Mouse (Mus musculus) v-Abl transformed pro-B cells (cell line): ENCODE measurements around the gene Mgll.

Experiments used
- in situ Hi-C, 2 experiments: fragments of 400-800 bp; cut with MboI; formaldehyde crosslinking; loops; one replicate each; pipeline ENCODE4 v1.15.1; 2025; ENCODE audit not compliant: unreplicated experiment in 2 of 2

Mgll gene

DNA sequence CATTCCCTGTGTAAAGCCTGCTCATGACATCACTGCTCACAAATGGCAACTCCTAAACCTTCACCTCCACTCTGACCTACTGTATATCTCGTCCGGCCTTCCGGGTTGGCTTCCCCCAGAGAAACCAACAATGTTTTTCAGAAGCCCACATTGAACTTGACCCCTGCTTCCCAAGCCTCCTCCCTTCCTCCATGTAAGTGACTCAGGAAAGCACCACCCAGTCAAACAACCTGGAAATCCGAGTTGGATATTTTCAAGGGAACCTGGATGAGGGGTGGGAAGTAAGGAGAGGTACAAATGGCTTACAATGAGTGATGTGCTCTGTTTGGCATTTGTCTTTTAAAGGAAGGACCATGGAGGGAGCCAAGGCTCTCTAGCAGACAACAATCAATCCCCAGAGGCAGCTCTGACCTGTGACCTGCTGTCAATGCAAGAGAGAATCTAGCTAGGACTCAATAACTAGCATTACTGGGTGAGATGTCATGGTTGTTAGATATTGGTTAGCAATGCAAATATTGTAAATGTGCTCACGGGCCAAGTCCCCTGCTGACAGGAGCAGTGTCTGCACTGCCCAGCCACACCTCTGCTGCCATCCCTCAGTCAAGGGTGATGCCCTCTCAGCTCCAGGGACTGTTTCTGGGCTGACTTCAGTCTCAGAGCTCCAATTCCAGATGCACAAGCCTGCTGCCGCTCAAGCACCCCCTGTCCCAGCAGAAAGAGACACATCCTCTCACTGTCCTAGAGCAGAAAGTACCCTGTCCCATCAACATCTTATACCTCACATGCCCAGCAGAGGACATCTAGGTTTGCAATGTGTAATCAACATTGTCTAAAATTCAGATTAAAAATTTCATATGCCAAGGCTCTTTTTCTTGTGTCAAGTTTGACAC lies 6.8 kb upstream of the Mgll start:
- in situ Hi-C loops = no loop called here

DNA sequence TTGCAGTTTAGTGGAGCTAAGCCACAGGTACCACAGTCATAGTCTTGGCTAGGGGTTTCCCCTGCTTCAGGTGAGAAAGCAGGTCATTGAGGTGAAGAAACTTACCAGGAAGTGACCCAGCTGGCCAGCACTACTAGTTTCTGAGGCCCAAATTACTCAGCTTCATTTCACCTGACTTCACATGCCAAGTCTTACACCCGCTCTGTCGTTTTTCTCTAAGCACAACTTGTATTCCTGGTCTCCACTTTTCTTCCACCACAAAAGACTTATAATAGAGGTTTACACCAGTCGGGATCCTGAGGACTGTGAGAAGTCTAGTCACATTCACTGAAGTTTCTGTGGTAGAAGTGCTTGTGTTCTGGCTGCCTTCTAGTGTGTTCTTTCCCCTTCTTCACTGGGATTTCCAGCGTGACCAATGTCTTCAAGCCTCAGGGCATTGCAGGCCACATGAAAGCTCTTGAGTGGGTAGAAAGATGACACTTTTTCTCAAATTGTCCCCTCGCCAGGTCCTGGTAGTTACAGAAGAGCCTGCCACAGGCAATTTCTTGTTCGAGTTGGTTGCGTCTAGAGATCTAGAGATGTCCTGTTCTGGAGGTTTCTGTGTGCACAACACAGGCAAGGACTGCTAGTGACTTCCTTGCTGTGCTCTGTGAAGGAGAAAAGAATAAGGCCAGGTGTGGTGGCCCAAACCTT lies 6.0 kb upstream of the Mgll start:
- in situ Hi-C loops = no loop called here

DNA sequence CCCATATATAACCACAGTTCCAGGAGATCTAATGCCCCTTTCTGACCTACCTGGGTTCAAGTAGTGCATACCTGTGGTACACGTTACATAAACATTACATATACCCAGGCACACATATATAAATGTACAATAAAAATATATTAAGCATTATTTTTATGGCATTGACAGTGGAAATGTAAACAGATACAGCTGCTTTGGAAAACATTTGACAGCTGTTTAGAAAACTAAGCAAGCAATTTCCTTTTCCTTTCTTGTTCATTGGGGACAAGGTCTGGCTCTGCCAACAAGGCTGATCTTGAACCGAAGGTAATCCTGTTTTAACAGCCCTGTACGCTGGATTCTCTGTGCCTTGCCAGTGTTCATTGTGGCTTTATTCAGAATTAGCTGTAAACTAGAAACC lies 3.2 kb upstream of the Mgll start:
- in situ Hi-C loops = loop anchor here in 1 of 2 experiments (5.0 kb wide), 1 partner anchor 91 kb away; no protein-coding TSS in a partner anchor

DNA sequence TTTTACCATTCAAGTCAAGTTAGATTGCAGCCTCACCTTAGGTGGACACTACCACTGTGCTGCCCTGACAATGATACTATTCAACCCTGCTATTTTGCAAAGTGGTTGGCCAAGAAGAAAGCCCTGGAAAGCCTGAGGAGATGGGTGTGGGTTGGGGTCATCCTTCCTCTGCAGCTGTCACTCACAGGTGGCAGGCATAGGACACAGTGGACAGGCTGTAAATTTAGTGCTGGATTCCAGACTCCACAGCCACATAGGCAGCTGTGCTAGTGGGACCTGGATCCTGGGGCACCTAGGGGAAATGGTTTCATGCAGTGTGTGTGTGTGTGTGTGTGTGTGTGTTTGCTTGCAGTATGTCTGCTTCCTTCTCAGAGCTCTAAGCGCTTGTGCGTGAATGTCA lies 1.3 kb upstream of the Mgll start:
- in situ Hi-C loops = loop anchor here in 1 of 2 experiments (5.0 kb wide), 1 partner anchor 89 kb away; no protein-coding TSS in a partner anchor

DNA sequence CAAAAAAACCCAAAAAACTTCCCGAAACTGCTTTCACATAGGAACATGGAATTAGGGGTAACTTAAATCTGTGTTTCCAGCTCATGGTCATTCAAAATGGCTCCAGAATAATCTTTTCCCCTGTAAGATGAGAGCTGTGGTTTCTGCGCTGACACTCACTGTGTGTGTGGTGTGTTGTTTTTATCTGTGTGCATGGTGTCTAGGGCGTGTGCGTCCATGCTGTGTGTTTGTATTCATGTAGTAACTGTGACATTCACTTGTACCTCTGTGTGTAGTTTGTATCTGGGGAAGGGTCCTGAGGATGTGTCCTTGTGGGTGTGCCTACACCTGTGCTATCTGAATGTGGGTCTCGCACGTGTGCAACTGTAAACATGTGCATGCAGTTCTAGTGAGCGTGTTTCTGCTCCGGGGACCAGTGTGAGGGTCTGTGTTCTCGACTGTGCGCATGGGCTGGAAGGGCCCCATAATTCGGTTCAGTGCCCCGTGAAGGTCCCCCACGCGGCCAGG lies 353 bp upstream of the Mgll start:
- in situ Hi-C loops = loop anchor here in 1 of 2 experiments (5.0 kb wide), 1 partner anchor 88 kb away; no protein-coding TSS in a partner anchor

DNA sequence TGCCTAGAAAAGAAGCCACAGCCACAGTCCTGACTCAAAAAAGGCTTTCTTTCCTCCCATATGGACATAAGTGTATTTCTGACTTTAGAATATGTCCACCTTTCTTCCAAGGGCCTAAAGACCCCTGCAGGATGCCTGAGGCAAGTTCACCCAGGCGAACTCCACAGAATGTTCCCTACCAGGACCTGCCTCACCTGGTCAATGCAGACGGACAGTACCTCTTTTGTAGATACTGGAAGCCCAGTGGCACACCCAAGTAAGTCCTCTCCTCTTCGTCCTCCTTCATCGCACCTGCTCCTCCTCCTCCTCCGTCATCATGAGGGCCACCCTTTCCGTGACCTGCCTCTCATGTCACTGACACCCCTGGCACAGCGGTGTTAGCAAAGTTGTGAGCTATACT lies 1.4 kb downstream of the Mgll start:
- in situ Hi-C loops = loop anchor here in 1 of 2 experiments (5.0 kb wide), 1 partner anchor 87 kb away; no protein-coding TSS in a partner anchor

DNA sequence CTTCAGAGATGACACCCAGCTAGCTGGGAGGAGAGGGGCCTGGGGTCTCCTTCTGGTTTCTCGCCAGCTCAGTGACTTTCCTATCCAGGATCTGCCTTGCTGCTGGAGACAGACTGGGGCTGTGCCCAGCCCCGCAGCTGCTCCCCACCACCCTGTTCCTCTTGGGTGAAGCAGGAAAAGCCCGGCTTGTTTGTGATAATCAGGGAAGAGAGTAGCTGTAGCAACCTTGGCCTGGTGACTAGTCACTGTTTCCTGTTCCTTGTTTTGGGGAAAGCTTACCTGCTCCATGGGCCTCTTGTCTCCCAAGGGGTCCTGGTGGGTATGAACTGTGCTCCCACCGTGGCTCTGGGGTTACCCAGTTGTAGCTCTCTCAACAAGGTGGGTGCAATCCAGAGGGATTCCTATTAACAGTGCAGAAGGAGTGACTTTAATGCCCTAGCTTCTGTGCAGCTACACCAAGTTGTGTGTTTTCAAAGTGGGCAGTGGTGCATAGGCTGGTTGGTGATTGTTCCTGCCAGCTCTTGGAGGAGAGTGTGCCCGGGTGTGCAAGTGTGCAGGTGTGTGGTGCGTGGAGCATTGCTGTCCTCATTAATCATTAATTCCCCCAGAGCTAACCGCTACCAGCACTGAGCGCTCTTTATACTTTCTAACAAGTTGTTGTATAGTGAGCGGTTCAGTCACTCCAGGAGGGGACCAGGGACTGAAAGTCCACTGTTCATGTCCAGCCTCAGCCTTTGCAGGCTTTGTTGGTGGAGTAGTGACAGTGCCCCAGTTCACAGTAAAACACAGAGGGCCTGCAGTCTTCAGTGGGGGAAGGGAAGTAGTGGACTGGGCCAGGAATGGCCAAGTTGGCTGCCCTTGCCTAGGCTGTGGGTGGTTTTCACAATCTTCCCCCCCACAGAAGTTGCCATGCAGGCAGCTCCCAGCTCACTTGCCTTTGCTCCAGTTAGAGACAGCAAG lies 2.3 kb downstream of the Mgll start:
- in situ Hi-C loops = loop anchor here in 1 of 2 experiments (5.0 kb wide), 1 partner anchor 86 kb away; no protein-coding TSS in a partner anchor

DNA sequence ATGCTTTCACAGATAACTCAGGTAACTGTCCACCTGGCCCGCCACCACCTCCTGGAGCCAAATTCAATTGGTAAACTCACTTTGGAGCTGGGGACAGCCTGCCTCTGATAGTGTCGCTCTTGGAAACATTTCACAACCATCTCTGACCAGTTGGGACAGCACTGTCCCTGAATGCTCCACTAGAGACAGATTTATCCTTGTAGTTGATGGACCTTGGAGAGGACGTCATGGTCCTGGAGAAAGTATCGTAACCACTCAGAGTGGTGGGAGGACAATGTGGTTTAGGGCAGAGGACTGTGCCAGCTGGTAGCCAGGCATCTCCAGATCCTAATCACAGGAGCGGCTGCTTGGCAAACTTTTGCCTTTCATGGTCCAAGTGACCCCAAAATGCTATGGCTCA lies 3.3 kb downstream of the Mgll start:
- in situ Hi-C loops = loop anchor here in 1 of 2 experiments (5.0 kb wide), 1 partner anchor 85 kb away; no protein-coding TSS in a partner anchor

DNA sequence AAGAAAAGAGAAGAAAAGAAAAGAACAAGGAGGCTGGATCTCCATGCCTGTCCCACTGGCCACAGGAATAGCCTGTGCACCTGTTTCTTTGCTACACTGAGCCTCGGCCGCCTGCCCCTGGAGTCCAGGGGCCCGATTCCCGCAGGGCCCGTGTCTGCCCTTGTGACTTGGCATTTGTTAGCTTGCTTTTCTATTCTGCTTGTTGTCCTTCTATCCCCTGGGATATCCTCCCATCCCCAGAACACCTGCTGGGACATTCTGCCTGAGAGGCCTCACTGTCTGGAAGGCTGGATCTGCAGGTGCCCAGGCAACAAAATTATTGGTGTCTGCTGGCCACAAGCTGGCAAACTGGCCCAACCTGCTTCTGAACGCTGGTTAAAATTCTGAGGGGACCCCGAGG lies 3.8 kb downstream of the Mgll start:
- in situ Hi-C loops = loop anchor here in 1 of 2 experiments (5.0 kb wide), 1 partner anchor 84 kb away; no protein-coding TSS in a partner anchor

DNA sequence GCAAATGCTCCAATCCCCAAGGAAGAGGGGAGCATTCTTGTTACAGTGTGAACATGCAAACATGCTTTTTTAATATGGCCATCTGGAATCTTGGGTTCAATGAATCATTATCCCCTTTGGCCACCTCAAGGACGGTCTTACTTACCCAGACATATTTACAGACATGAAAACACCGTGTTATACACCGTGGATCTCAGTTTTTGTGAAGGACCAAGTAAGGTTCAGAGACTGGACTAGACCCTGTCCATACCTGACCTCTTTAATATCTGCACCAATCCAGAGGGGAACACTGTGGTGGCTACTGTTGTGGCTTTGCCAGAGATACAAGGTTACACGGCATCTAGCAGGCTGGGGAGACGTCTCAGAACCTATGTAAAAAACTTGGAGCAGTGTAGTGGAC lies 4.3 kb downstream of the Mgll start:
- in situ Hi-C loops = loop anchor here in 1 of 2 experiments (5.0 kb wide), 1 partner anchor 84 kb away; no protein-coding TSS in a partner anchor

DNA sequence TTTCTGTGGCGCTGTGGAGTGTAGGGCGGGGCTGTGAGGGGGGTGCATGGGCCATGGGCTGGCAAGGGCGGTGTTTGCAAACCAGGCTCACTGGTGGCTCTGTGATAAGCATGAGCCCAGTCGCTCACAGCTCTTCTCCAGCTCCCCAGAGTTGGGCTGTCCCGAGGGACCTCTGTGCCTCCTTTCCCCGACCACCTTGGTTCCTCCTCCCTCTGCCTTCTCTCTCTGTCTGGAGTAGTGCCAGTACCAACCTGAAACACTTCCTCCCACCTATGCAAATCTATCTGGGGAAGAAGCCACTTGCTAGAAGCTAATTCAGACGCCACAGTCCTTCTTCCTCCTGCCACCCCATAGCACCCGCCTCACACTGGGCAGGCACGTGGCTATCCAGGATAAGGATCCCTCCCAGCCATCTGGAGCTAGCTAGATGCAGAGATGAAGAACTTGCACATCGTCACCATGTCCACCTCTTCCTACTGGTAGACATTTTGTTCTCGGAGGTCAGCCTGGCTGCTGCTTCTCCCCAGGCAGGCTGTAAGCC lies 7.1 kb downstream of the Mgll start:
- in situ Hi-C loops = no loop called here

DNA sequence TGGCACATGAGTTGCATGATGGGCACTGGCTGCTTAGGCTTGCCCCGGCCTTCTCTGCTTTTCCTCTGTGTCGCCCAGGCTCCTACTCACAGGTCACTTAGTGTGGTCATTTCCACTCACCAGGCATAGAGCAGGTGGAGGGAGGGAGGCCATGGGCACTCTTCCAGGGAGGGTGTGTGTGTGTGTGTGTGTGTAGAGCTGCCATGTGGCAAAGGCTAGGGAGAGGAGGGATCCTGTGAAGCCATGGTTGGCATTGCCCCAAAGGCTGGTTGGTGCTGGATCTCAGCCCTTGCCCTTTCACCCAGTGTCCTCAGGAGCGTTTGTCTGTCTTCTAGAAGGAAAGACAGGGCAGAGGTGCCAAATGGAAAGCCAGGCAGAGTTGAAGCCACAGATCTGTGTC lies 7.8 kb downstream of the Mgll start:
- in situ Hi-C loops = no loop called here

DNA sequence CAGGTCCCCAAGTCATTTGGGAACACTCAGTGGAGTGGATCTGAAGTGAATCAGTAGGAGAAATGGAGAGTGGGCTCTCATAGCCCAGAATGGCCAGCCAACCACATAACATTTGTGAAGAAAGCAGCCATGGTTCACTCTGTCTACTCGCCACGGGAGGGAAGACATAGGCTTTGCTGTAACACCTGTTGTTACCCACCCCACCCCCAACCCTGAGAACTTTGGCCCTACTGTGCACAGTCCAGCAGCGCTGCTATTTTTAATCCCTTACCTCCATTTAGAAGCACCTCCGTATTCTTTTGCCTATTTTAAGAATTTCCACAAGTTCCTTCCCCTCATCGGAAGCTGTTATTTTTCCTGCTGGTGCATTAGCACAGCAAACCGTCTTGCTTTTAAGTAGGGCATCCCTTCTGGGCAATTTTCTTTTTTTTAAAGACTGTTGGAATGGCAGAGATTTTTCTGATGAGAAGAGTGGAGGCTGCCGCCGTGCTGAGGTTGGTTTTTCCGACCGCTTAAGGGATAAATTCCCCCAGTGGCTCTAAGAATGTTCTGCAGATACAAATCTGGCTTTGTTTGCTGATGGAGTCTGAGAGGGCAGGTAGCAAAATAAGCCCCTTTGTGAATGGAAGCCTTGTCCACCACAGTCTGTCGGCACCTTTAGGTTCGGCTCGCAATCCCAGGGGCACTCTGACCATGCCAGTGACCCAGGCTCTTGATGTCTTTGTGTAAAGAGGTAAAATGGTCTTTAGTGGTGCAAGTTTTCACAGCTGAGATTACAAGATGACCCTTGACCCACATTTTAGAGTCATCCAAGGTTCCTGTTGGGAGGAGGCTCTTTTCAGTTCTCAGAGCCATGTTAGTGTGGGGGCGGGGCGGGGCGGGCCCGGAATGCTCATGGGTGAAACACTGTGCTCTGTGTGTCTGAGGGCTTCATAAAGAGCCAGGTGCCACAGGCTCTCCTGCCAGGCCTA lies 8.7 kb downstream of the Mgll start:
- in situ Hi-C loops = no loop called here

DNA sequence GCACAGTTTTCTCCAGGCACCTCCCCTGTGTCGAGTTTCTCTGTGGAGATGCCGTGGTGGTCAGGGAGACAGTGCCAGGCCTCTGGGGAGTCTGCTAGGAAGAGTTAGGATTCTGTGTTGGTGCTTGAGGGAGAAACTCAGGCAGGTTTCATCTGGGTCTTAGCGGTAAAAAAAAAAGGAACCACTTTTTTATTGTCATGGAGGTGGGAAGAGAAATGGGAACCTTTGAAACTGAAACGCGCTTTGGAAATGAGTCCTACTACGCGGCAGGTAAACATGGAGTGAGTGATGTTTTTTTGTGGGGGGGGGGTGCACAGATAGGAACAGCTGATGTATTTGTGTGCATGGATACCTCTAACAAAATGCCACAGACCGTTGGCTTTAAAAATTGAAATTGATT lies 12.1 kb downstream of the Mgll start:
- in situ Hi-C loops = no loop called here

DNA sequence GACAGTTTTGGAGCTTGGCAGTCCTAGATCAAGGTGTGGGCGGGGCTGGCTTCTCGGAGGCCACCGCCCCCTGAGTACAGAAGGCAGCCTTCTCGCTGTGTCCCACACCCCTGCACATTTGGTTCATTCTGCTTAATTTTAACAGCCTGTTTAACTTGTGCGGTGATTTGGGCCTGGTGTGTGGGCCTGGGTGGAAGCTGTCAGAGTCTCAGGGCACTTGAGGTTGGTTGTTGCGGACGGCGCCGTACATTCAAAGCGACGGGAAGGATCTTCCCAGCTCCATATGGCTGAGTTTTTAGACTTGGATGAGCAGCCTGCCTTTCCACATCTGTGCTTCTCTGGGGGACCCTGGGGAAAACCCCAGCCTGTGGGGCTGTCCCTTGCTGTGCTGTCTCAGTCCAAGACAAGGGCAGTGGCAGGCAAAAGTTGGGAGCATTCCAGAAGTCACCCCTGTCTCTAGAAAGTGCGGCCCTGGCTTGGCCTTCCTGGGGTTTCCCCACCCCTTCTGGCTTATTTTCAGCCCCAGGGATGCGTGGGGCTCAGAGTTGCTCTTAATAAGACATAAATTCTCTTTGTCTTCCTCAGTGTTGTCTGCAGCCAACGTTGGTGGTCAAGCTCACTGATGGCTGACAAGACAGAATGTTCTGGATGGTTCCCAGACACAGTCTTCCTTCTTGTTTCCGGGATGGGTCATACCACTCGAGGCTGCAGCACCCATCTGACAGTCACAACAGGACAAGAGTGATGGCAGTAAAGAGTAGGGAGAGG lies 12.7 kb downstream of the Mgll start:
- in situ Hi-C loops = no loop called here

DNA sequence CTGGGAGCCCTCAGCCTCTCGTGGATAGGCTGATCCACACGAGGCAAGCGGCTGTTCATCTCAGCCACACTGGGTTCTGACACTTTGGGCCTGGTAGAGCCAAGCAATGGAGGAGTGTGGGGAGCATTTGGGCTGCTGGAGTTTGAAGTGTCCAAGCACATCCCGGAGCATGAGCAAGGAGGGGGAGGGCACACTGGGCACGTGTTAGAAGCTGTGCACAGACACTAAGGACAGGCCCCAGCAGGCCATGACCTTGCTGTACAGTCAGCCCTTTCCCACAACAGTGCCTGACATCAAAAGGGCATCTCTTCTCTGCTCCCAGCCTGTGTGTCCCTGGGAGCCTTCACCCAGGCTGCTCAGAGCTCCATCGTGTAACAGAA lies 13.3 kb downstream of the Mgll start:
- in situ Hi-C loops = no loop called here

DNA sequence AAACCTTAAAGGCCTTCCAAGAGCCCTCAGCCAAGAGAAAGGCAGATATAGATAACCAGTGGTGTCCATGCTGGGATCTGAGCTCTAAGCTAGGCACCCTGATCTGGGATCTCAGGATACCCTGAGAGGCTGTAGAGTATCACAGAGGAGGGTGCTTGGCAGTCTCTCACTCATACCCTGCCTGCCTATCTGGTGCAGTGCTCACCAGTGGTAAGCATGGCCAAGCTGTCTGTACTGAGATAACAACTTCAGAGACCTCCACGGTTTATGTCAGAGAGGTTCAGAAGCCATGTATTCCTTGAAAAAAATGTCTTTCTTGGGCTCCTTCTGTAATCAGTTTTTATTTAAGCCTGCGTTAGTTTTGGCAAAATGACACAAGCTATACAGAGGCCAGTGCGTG lies 16.8 kb downstream of the Mgll start:
- in situ Hi-C loops = no loop called here

DNA sequence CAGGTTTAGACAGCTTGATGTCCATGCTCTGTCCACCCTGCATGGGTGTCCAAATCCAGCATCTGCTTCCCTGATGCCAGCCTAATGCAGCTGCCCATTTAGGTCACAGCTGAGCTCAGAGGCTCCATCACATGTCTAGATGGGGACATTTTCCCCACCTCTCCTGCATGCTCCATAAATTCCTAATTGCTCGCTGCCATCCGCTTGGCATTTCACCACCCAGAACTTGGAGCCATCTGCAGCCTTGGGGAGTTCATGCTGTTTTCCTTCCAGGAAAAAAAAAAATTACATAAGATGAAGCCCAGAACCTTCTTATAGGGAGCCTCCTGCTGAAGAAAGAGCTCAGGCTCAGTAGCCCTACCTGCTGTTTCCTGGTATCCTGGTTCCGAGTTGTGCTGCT lies 17.6 kb downstream of the Mgll start:
- in situ Hi-C loops = no loop called here
